Mouse (Mus musculus) hindbrain, embryonic 12.5 days (tissue): ENCODE measurements around the gene Tnfrsf9. TPM values are rescaled to one million over a fixed set of nuclear protein-coding genes. Genes with fewer than 3 reads are reported as not detected.
A peak's percentile ranks its signal among the peaks of the same experiment; 100 is the strongest.

Experiments
- ATAC-seq: fragments of 200-750 bp; cut with Nextera tagmentation; 2 replicates; pipeline ENCODE4 v1.8.0; 2017; ENCODE audit warnings: moderate TSS enrichment; ENCODE audit not compliant: low FRiP score
- H3K27ac ChIP-seq: fragments of 300-500 bp; sonication (generic); 2 replicates; pipeline ENCODE4 v1.5.1; 2016; ENCODE audit warnings: mild to moderate bottlenecking
- H3K27me3 ChIP-seq: fragments of 300-500 bp; sonication (generic); 2 replicates; pipeline ENCODE4 v1.6.1; 2016; ENCODE audit warnings: mild to moderate bottlenecking
- H3K36me3 ChIP-seq: fragments of 300-500 bp; sonication (generic); 2 replicates; pipeline ENCODE4 v1.6.1; 2016; ENCODE audit warnings: mild to moderate bottlenecking
- H3K4me1 ChIP-seq: fragments of 300-500 bp; sonication (generic); 2 replicates; pipeline ENCODE4 v1.6.1; 2016
- H3K4me2 ChIP-seq: fragments of 300-500 bp; sonication (generic); replicated peaks from 2 replicates; pipeline ENCODE4 v1.6.1; 2016; ENCODE audit warnings: mild to moderate bottlenecking
- H3K4me3 ChIP-seq: fragments of 300-500 bp; sonication (generic); 2 replicates; pipeline ENCODE4 v1.5.1; 2016; ENCODE audit warnings: mild to moderate bottlenecking
- H3K9ac ChIP-seq: fragments of 300-500 bp; sonication (generic); 2 replicates; pipeline ENCODE4 v1.6.1; 2016; ENCODE audit warnings: mild to moderate bottlenecking, moderate library complexity
- H3K9me3 ChIP-seq: fragments of 300-500 bp; sonication (generic); replicated peaks from 2 replicates; pipeline ENCODE4 v1.6.1; 2016; ENCODE audit warnings: mild to moderate bottlenecking
- WGBS: fragments of 180-500 bp; shearing (Covaris S2); methylation state at CpG from one replicate; pipeline ENCODE4 v1.1.7; 2016; 5-methylcytosine and 5-hydroxymethylcytosine counted together
- polyA plus RNA-seq: library from polyadenylated mRNA; unstranded; fragments of >200 nt; fragmentation: Nextera tagmentation; extraction: Ambion mirVana; gene quantifications from 2 replicates; pipeline ENCODE4 v1.2.1, GENCODE M21; 2016

Gene Tnfrsf9
- polyA plus RNA-seq, 1 experiment from 2014 or later = 0.31 TPM

GRCm38 (mm10) chr4:150917336-150918027, 3.1 kb downstream of the Tnfrsf9 start:
- no peak for ATAC-seq
- peaks cover 18% of the 10 kb centered on the region for H3K4me1 ChIP-seq
- no peak overlapping the region for H3K4me3 ChIP-seq
- H3K9me3 ChIP-seq = no peaks in the 10 kb centered on the region
- H3K36me3 ChIP-seq = no peaks in the 10 kb centered on the region
- no peak overlapping the region for H3K4me2 ChIP-seq
- H3K27ac ChIP-seq = no peak overlapping the region
- no peaks in the 10 kb centered on the region for H3K27me3 ChIP-seq
- H3K9ac ChIP-seq = no peak overlapping the region
- WGBS = 71% methylated on average over 8 of the region's 8 CpGs

DNA sequence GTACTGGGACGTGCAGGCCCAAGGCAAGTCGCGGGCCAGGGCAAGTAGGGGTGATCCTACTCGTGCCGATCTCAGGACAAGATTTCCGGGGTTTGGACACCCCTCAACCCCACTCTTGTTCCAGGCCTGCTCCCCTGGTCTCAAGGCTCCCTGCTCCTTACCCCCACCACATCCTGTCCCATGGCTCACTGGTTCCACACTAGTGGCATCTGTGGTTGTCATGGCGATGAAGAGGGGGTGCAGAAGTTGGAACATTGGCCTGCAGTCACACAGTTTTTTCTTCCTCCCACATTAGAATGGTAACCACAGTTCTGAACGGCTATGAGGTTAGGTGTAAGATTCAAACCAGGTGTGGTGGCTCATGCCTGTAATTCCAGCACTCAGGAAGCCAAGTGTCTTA, 6.8 kb downstream of the Tnfrsf9 start:
- Histone ChIP-seq H3K9me3 (no peaks in the 10 kb centered on the region), H3K27me3 (no peaks in the 10 kb centered on the region), H3K27ac (no peak overlapping the region), H3K4me2 (no peak overlapping the region), H3K4me3 (no peak overlapping the region), H3K4me1 (no peaks in the 10 kb centered on the region), H3K36me3 (no peaks in the 10 kb centered on the region), H3K9ac (no peak overlapping the region)
- 88% methylated on average over 8 of the region's 8 CpGs for WGBS
- no peak for ATAC-seq

DNA sequence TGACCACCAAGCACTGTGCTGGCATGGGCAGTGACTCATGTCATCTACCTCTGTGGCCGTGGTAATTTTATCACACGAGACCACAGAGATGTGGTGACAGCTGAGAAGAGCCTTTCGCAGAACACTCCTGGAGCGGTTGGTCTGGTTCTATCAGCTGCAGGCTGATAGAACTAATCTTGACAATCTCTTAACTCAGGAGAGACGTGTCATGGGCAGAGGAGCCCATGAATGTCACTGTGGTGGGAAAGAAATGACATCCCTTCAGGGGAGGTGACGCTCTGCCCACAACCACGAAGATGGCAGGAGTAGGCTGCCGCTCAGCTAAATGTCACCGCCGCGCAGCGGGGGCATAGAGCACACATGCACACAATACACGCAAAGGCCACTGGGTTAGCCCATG, 9.9 kb downstream of the Tnfrsf9 start:
- no peaks in the 10 kb centered on the region for H3K36me3 ChIP-seq

GRCm38 (mm10) chr4:150924936-150925335, 10.6 kb downstream of the Tnfrsf9 start:
- Histone ChIP-seq H3K9ac (no peak overlapping the region), H3K27ac (no peak overlapping the region), H3K27me3 (no peaks in the 10 kb centered on the region), H3K9me3 (no peaks in the 10 kb centered on the region), H3K36me3 (no peaks in the 10 kb centered on the region), H3K4me2 (no peak overlapping the region), H3K4me1 (peaks cover 3% of the 10 kb centered on the region; the same call in 1 of the 2 replicates), H3K4me3 (no peak overlapping the region)
- WGBS = 87% methylated on average over 6 of the region's 6 CpGs
- no peak for ATAC-seq

More for the DNA sequence above, 9.9 kb downstream of the Tnfrsf9 start:
- H3K9ac ChIP-seq = no peak overlapping the region
- H3K9me3 ChIP-seq = no peaks in the 10 kb centered on the region
- H3K27me3 ChIP-seq = no peaks in the 10 kb centered on the region
- H3K4me3 ChIP-seq = no peak overlapping the region
- H3K27ac ChIP-seq = no peak overlapping the region
- H3K4me1 ChIP-seq = peaks cover 3% of the 10 kb centered on the region; the same call in 1 of the 2 replicates
- ATAC-seq = no peak
- H3K4me2 ChIP-seq = no peak overlapping the region
- 82% methylated on average over 13 of the region's 13 CpGs for WGBS

DNA sequence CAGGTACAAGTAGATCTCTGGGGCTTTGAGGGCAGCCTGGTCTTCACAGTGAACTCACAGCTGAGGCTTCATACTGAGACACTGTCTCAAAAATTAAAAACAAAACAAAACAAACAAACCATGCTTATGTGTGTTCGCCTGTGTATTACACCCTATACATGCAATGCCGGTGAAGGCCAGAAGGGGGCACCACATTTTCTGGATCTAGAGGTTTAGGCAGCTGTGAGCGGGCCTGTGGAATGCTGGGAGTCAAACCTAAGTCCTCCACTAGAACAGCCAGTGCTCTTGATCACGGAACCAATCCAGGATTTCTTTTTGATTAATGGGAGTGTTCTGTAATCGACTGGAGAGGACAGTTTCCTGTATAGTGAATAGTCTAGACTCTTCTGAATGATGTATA, 11.6 kb downstream of the Tnfrsf9 start:
- H3K27ac ChIP-seq = no peak overlapping the region
- H3K36me3 ChIP-seq = no peaks in the 10 kb centered on the region
- no peaks in the 10 kb centered on the region for H3K9me3 ChIP-seq
- no peak overlapping the region for H3K4me2 ChIP-seq
- WGBS = 50% methylated on average over 5 of the region's 5 CpGs
- H3K4me3 ChIP-seq = no peak overlapping the region
- H3K9ac ChIP-seq = no peak overlapping the region
- H3K27me3 ChIP-seq = no peaks in the 10 kb centered on the region
- peaks cover 3% of the 10 kb centered on the region; the same call in 1 of the 2 replicates for H3K4me1 ChIP-seq
- ATAC-seq = no peak

DNA sequence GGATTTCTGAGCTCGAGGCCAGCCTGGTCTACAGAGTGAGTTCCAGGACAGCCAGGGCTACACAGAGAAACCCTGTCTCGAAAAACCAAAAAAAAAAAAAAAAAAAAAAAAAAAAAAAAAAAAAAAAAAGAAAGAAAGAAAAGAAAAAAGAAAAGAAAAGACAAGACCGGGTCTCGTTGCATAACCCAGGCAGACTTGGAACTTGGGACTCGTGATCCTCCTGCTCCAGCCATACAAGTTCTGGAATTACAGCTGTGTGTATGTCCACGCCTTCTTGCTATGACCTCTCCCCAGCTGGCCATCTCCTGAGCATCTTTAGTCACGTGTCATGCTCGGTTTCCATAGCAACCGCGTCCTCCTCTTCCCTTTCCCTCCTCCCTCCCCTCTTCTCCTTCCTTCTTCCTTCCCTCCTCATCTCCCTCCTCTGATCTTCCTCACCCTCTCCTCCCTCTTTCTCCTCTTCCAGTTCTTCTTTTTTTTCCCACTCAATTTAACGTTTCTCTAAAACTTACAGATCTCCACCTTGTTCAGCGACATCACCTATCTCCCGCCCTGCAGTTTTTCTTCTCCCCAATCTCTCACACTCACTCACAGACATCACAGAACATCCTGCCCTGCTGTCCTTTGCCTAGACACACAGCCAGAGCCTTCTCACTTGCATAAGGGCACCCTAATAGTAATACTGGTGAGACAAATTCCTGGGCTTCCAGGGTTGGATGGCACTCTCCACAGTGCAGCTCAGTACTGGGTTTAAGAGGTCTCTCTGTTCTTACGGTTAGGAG, 12.8 kb downstream of the Tnfrsf9 start:
- H3K9ac ChIP-seq = no peak overlapping the region
- H3K4me1 ChIP-seq = peaks cover 3% of the 10 kb centered on the region; the same call in 1 of the 2 replicates
- 51% methylated on average over 14 of the region's 14 CpGs for WGBS
- no peak overlapping the region for H3K4me3 ChIP-seq
- no peaks in the 10 kb centered on the region for H3K9me3 ChIP-seq
- no peak overlapping the region for H3K4me2 ChIP-seq
- no peaks in the 10 kb centered on the region for H3K27me3 ChIP-seq
- no peaks in the 10 kb centered on the region for H3K36me3 ChIP-seq
- ATAC-seq = no peak
- H3K27ac ChIP-seq = no peak overlapping the region

GRCm38 (mm10) chr4:150927789-150928188, 13.4 kb downstream of the Tnfrsf9 start:
- Histone ChIP-seq H3K4me3 (no peak overlapping the region), H3K4me2 (no peak overlapping the region), H3K9me3 (no peaks in the 10 kb centered on the region), H3K36me3 (no peaks in the 10 kb centered on the region), H3K27me3 (no peaks in the 10 kb centered on the region), H3K4me1 (peaks cover 3% of the 10 kb centered on the region; the same call in 1 of the 2 replicates), H3K27ac (no peak overlapping the region), H3K9ac (no peak overlapping the region)
- WGBS = 64% methylated on average over 10 of the region's 10 CpGs
- ATAC-seq = no peak

DNA sequence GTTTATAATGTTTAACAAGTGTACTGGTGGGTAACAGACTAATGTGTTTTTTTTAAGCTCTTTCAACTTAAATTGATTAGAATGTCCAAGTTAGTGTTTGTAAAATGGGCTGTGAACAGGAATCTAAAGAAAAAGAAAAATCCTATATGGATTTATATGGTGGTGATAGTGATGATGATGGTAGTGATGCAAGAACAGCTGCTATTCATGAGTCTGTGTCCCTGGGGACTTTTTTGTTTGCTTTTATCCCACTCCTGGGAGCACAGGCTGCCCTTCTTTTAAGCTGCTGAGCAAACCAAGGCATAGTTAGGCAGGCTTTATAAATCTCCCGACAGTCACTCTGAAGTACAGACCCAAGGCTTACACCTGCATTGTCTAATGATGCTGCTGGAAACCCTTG, 19.1 kb downstream of the Tnfrsf9 start:
- no peaks in the 10 kb centered on the region for H3K4me1 ChIP-seq
- H3K4me2 ChIP-seq = no peak overlapping the region
- H3K4me3 ChIP-seq = no peak overlapping the region
- no peak for ATAC-seq
- no peaks in the 10 kb centered on the region for H3K9me3 ChIP-seq
- 70% methylated on average over 1 of the region's 1 CpGs for WGBS
- H3K27ac ChIP-seq = no peak overlapping the region
- H3K36me3 ChIP-seq = no peaks in the 10 kb centered on the region
- H3K27me3 ChIP-seq = no peaks in the 10 kb centered on the region
- H3K9ac ChIP-seq = no peak overlapping the region

GRCm38 (mm10) chr4:150937293-150938062, 23.1 kb downstream of the Tnfrsf9 start:
- ATAC-seq = no peak
- Histone ChIP-seq H3K9me3 (no peaks in the 10 kb centered on the region), H3K4me1 (no peaks in the 10 kb centered on the region), H3K27me3 (no peaks in the 10 kb centered on the region), H3K4me2 (0 out of 2 replicates have a peak overlapping the region, but pooled peaks have one; percentile 8), H3K36me3 (no peaks in the 10 kb centered on the region), H3K4me3 (no peak overlapping the region), H3K27ac (no peak overlapping the region), H3K9ac (no peak overlapping the region)
- WGBS = 80% methylated on average over 16 of the region's 16 CpGs

DNA sequence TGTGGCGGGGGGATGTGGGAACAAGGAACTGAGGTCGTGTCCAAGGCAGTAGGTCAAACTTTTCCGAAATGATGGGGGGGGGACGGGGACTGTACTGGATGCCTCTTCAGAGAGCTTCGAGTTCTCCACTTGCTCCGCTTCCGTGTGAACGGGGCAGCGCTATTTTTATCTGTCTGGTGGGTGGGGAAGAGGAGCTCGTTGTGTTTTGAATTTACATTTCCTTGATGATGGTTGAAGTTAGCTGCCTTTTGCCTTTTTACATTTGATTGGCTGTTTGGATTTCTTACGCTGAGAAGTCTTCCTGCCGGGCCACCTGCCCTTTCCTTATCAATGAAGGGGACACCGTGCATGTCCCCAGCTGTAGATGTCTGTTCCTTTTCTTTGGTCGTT, 23.7 kb downstream of the Tnfrsf9 start:
- Histone ChIP-seq H3K36me3 (no peaks in the 10 kb centered on the region), H3K9ac (no peak overlapping the region), H3K4me2 (0 out of 2 replicates have a peak overlapping the region, but pooled peaks have one; percentile 8), H3K27ac (no peak overlapping the region), H3K4me1 (no peaks in the 10 kb centered on the region), H3K4me3 (no peak overlapping the region), H3K9me3 (no peaks in the 10 kb centered on the region), H3K27me3 (no peaks in the 10 kb centered on the region)
- 57% methylated on average over 14 of the region's 14 CpGs for WGBS
- ATAC-seq = no peak

- H3K27me3 ChIP-seq = no peaks in the 10 kb centered on the region
- no peak overlapping the region for H3K4me3 ChIP-seq
- no peaks in the 10 kb centered on the region for H3K36me3 ChIP-seq
- no peaks in the 10 kb centered on the region for H3K4me1 ChIP-seq
- no peak overlapping the region for H3K4me2 ChIP-seq
- H3K9me3 ChIP-seq = no peaks in the 10 kb centered on the region
- no peak overlapping the region for H3K9ac ChIP-seq
- H3K27ac ChIP-seq = no peak overlapping the region
- no peak for ATAC-seq
- WGBS = 62% methylated on average over 13 of the region's 13 CpGs
Observed at GRCm38 (mm10) chr4:150939991-150940651, 25.8 kb downstream of the Tnfrsf9 start.

GRCm38 (mm10) chr4:150944707-150945106, 30.3 kb downstream of the Tnfrsf9 start:
- no peak for ATAC-seq
- no peak overlapping the region for H3K4me3 ChIP-seq
- H3K9me3 ChIP-seq = no peaks in the 10 kb centered on the region
- H3K4me2 ChIP-seq = no peak overlapping the region
- no peaks in the 10 kb centered on the region for H3K27me3 ChIP-seq
- H3K27ac ChIP-seq = no peak overlapping the region
- no peak overlapping the region for H3K9ac ChIP-seq
- no peaks in the 10 kb centered on the region for H3K36me3 ChIP-seq
- WGBS = 96% methylated on average over 7 of the region's 7 CpGs
- no peaks in the 10 kb centered on the region for H3K4me1 ChIP-seq
